Mouse (Mus musculus) left cerebral cortex, postnatal 25 days (tissue): ENCODE data around the gene Fam160b1. TPM values are rescaled to one million over a fixed set of nuclear protein-coding genes. Genes with fewer than 3 reads are reported as not detected.

Source experiments
- DNase-seq, 2 experiments: peaks; one replicate each; pipeline ENCODE4 v3.0.0; 2022; ENCODE audit warnings: low spot score in 2 of 2, mixed read lengths in 1 of 2
- intact Hi-C: fragments of 180-260 bp; cut with DNase I; formaldehyde crosslinking; loops from one replicate; pipeline ENCODE4 v1.15.1; 2025
- total RNA-seq, 2 experiments: library from RNA; stranded (reverse); gene quantifications; 2 replicates each; pipeline ENCODE4 v1.2.3; 2021

Gene Fam160b1
- total RNA-seq, 2 experiments from 2014 or later: 23.3 to 24.0 TPM

GRCm38 (mm10) chr19:57339281-57339864, 21.1 kb upstream of the Fam160b1 start:
- intact Hi-C loops: no loop called here
- peak in 1 of 2 experiments; percentile 42 for DNase-seq

- no peak for DNase-seq
- intact Hi-C loops: no loop called here
These were observed 19.4 kb upstream of the Fam160b1 start for GRCm38 (mm10) chr19:57340900-57341742.

- intact Hi-C loops: no loop called here
- DNase-seq: no peak
These were observed 16.6 kb upstream of the Fam160b1 start for GRCm38 (mm10) chr19:57343860-57344259.

GRCm38 (mm10) chr19:57344678-57345077, 15.8 kb upstream of the Fam160b1 start:
- intact Hi-C loops: no loop called here
- DNase-seq: no peak

GRCm38 (mm10) chr19:57349096-57349495, 11.4 kb upstream of the Fam160b1 start:
- DNase-seq: no peak
- intact Hi-C loops: no loop called here

- intact Hi-C loops: no loop called here
- DNase-seq: peak; percentile 34 to 82
These were observed 8.0 kb upstream of the Fam160b1 start for GRCm38 (mm10) chr19:57352337-57352935.

GRCm38 (mm10) chr19:57353228-57353627, 7.3 kb upstream of the Fam160b1 start:
- DNase-seq: no peak
- intact Hi-C loops: no loop called here

GRCm38 (mm10) chr19:57354050-57354449, 6.4 kb upstream of the Fam160b1 start:
- intact Hi-C loops: no loop called here
- no peak for DNase-seq

GRCm38 (mm10) chr19:57354715-57355114, 5.8 kb upstream of the Fam160b1 start:
- DNase-seq: no peak
- intact Hi-C loops: no loop called here

GRCm38 (mm10) chr19:57355451-57356251, 4.8 kb upstream of the Fam160b1 start:
- intact Hi-C loops: no loop called here

GRCm38 (mm10) chr19:57356273-57356672, 4.2 kb upstream of the Fam160b1 start:
- DNase-seq: no peak
- intact Hi-C loops: no loop called here

More at GRCm38 (mm10) chr19:57355451-57356251, 4.8 kb upstream of the Fam160b1 start:
- no peak for DNase-seq

GRCm38 (mm10) chr19:57357244-57357643, 3.2 kb upstream of the Fam160b1 start:
- no peak for DNase-seq
- intact Hi-C loops: no loop called here

GRCm38 (mm10) chr19:57357811-57358210, 2.7 kb upstream of the Fam160b1 start:
- no peak for DNase-seq
- intact Hi-C loops: no loop called here

- peak; percentile 60 to 71 for DNase-seq
- intact Hi-C loops: no loop called here
These were observed 2.2 kb upstream of the Fam160b1 start for GRCm38 (mm10) chr19:57358322-57358721.

GRCm38 (mm10) chr19:57358836-57359598, 1.5 kb upstream of the Fam160b1 start:
- intact Hi-C loops: no loop called here

GRCm38 (mm10) chr19:57359701-57360326, 666 bp upstream of the Fam160b1 start:
- peak; percentile 18 to 33 for DNase-seq
- intact Hi-C loops: no loop called here

More at GRCm38 (mm10) chr19:57358836-57359598, 1.5 kb upstream of the Fam160b1 start:
- no peak for DNase-seq

GRCm38 (mm10) chr19:57361131-57361938, 855 bp downstream of the Fam160b1 start:
- intact Hi-C loops: no loop called here
- DNase-seq: peak; percentile 46 to 58

GRCm38 (mm10) chr19:57361939-57362307, 1.4 kb downstream of the Fam160b1 start:
- no peak for DNase-seq
- intact Hi-C loops: no loop called here
